16 mouse cellular contexts compared by ENCODE assay signal in the genomic region with DNA sequence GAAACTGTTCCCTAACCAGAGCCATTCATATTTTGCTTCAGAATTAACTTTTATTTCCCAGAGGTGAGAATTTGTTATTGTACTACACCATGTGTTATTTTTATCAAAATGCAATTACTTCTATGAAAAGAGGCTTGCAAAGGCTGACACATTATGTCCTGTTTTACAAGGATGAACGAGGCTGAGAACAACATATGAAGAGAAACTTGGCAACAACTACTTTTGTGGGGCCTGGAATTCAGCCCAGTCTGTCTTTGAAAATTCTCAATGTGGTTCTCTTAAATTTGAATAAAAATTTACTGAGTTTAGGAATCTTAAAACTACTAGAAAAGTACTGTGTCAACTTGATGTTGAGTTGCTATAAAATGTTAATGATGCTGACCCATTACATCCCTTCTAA.
DNase-seq lines count a peak whose midpoint lies in the region; ATAC-seq and TF ChIP-seq lines count a peak whose summit lies in the region.
"Had no signal": no experiment of that assay in that cellular context is flagged by ENCODE, and none has a peak within 500 bp of the region (broad histone marks: within the 10 kb centered on the region; RNA-seq: fewer than 3 reads in every experiment).

No protein-coding gene starts in this region.

- peak; percentile 38; the same call in 1 of the 2 replicates for ATAC-seq in forebrain, embryonic 16.5 days
- ATAC-seq in limb, embryonic 14.5 days (ENCODE audit: low FRiP score, low read depth), result no peak
- ATAC-seq: liver, postnatal 0 days had no signal

- no peaks in the 10 kb centered on the region for H3K4me1 ChIP-seq in forebrain, embryonic 16.5 days (replicated peaks; ENCODE audit: control insufficient read depth, insufficient read depth, low read length)
- H3K4me1 ChIP-seq in forebrain, embryonic 10.5 days, result no peaks in the 10 kb centered on the region
- no peaks in the 10 kb centered on the region for H3K4me1 ChIP-seq in limb, embryonic 14.5 days (ENCODE audit: control insufficient read depth, insufficient read depth, low read length)
- no peaks in the 10 kb centered on the region for H3K4me1 ChIP-seq in limb, embryonic 10.5 days
- H3K4me1 ChIP-seq: heart, embryonic 15.5 days; hindbrain, embryonic 13.5 days; limb, embryonic 12.5 days had no signal

- no peak for DNase-seq in forebrain, embryonic 10.5 days (ENCODE audit: extremely low spot score, low spot score)
- peak; percentile 63 for DNase-seq in limb, embryonic 14.5 days (ENCODE audit: low spot score)
- no peak for DNase-seq in limb, embryonic 10.5 days (ENCODE audit: low spot score)
- DNase-seq in layer of hippocampus, postnatal 36 days, result peak; percentile 7 to 8
- DNase-seq in telencephalon, adult 2 months (ENCODE audit: low read depth, low spot score), result peak; percentile 62
- DNase-seq in heart, postnatal 36 days, result no peak
- DNase-seq in cerebellum, adult 11 months, result no peak
- DNase-seq: cerebellum, adult 9-11 months; kidney, adult 8-10 months; liver, postnatal 0 days; spleen, adult 18-20 months had no signal

- no peak overlapping the region for H3K4me3 ChIP-seq in forebrain, embryonic 16.5 days (replicated peaks; ENCODE audit: low read length)
- no peak overlapping the region for H3K4me3 ChIP-seq in forebrain, embryonic 10.5 days
- H3K4me3 ChIP-seq in limb, embryonic 14.5 days (replicated peaks; ENCODE audit: low read length), result no peak overlapping the region
- no peak overlapping the region for H3K4me3 ChIP-seq in limb, embryonic 10.5 days
- H3K4me3 ChIP-seq: heart, embryonic 15.5 days; hindbrain, embryonic 13.5 days; limb, embryonic 12.5 days; myocyte had no signal

- H3K27ac ChIP-seq in forebrain, embryonic 16.5 days (ENCODE audit: low read length), result no peak overlapping the region
- H3K27ac ChIP-seq in forebrain, embryonic 10.5 days, result no peak overlapping the region
- H3K27ac ChIP-seq in limb, embryonic 14.5 days (replicated peaks; ENCODE audit: low read depth, low read length), result no peak overlapping the region
- H3K27ac ChIP-seq in limb, embryonic 10.5 days, result no peak overlapping the region
- H3K27ac ChIP-seq: heart, embryonic 15.5 days; hindbrain, embryonic 13.5 days; limb, embryonic 12.5 days had no signal

- WGBS in forebrain, embryonic 16.5 days, result 8% methylated on average over 1 of the region's 1 CpGs
- WGBS in forebrain, embryonic 10.5 days, result 82% methylated on average over 1 of the region's 1 CpGs
- WGBS in limb, embryonic 14.5 days, result 27% methylated on average over 1 of the region's 1 CpGs
- WGBS in limb, embryonic 10.5 days, result 77% methylated on average over 1 of the region's 1 CpGs

- intact Hi-C loops in heart, postnatal 36 days (cut with DNase I), result no loop called here

- no peak for TF ChIP-seq POLR2A in limb, embryonic 14.5 days (IDR thresholded peaks at IDR 0.05; ENCODE audit: borderline replicate concordance, extremely low read depth, insufficient read depth, insufficient read length)

- no peaks in the 10 kb centered on the region for H3K36me3 ChIP-seq in forebrain, embryonic 16.5 days (ENCODE audit: control insufficient read depth, insufficient read depth)
- H3K36me3 ChIP-seq in forebrain, embryonic 10.5 days (replicated peaks), result no peaks in the 10 kb centered on the region
- no peaks in the 10 kb centered on the region for H3K36me3 ChIP-seq in limb, embryonic 14.5 days (ENCODE audit: control insufficient read depth, insufficient read depth, low read length)
- H3K36me3 ChIP-seq in limb, embryonic 10.5 days, result no peaks in the 10 kb centered on the region
- H3K36me3 ChIP-seq: heart, embryonic 15.5 days; hindbrain, embryonic 13.5 days; limb, embryonic 12.5 days had no signal

- no peaks in the 10 kb centered on the region for H3K27me3 ChIP-seq in forebrain, embryonic 16.5 days (replicated peaks; ENCODE audit: control insufficient read depth, insufficient read depth, low read length)
- no peaks in the 10 kb centered on the region for H3K27me3 ChIP-seq in forebrain, embryonic 10.5 days (ENCODE audit: poor library complexity, severe bottlenecking)
- H3K27me3 ChIP-seq in limb, embryonic 14.5 days (ENCODE audit: control insufficient read depth, insufficient read depth, low read length), result no peaks in the 10 kb centered on the region
- no peaks in the 10 kb centered on the region for H3K27me3 ChIP-seq in limb, embryonic 10.5 days (ENCODE audit: low read depth, poor library complexity, severe bottlenecking)
- H3K27me3 ChIP-seq: heart, embryonic 15.5 days; hindbrain, embryonic 13.5 days; limb, embryonic 12.5 days had no signal

- H3K4me2 ChIP-seq in forebrain, embryonic 16.5 days (ENCODE audit: low read length), result no peak overlapping the region
- no peak overlapping the region for H3K4me2 ChIP-seq in limb, embryonic 14.5 days (replicated peaks; ENCODE audit: low read depth, low read length, severe bottlenecking)
- H3K4me2 ChIP-seq: heart, embryonic 15.5 days; hindbrain, embryonic 13.5 days; limb, embryonic 12.5 days had no signal

- no peak overlapping the region for H3K9ac ChIP-seq in forebrain, embryonic 16.5 days (replicated peaks; ENCODE audit: low read depth, low read length)
- no peak overlapping the region for H3K9ac ChIP-seq in limb, embryonic 14.5 days (ENCODE audit: low read depth, low read length, severe bottlenecking)
- H3K9ac ChIP-seq: heart, embryonic 15.5 days; hindbrain, embryonic 13.5 days; limb, embryonic 12.5 days; liver, postnatal 0 days had no signal

- no peaks in the 10 kb centered on the region for H3K9me3 ChIP-seq in forebrain, embryonic 16.5 days (ENCODE audit: control insufficient read depth, low read length)
- no peaks in the 10 kb centered on the region for H3K9me3 ChIP-seq in forebrain, embryonic 10.5 days
- no peaks in the 10 kb centered on the region for H3K9me3 ChIP-seq in limb, embryonic 14.5 days (ENCODE audit: control insufficient read depth, low read length)
- H3K9me3 ChIP-seq in limb, embryonic 10.5 days (replicated peaks), result no peaks in the 10 kb centered on the region
- H3K9me3 ChIP-seq: heart, embryonic 15.5 days; hindbrain, embryonic 13.5 days; limb, embryonic 12.5 days had no signal

Comparison
In these comparisons a context has a peak if more than half of its experiments do, and no peak if none do; other contexts are left out.
1. DNase-seq: peak in limb, embryonic 14.5 days (single experiment), layer of hippocampus, postnatal 36 days (2 of 2) and telencephalon, adult 2 months (single experiment); none in forebrain, embryonic 10.5 days (single experiment), limb, embryonic 10.5 days (single experiment), heart, postnatal 36 days (0 of 2) and cerebellum, adult 11 months (single experiment).